Mouse (Mus musculus) heart, embryonic 12.5 days (tissue): ENCODE results near the gene Hdgfl3. TPM values are rescaled to one million over a fixed set of nuclear protein-coding genes. Genes with fewer than 3 reads are reported as not detected.
A peak's percentile ranks its signal among the peaks of the same experiment; 100 is the strongest.

ENCODE experiments used
- ATAC-seq: fragments of 200-750 bp; cut with Nextera tagmentation; 2 replicates; pipeline ENCODE4 v1.8.0; 2017; ENCODE audit warnings: moderate TSS enrichment, moderate library complexity; ENCODE audit not compliant: insufficient number of reproducible peaks, low FRiP score
- H3K27ac ChIP-seq: fragments of 300-500 bp; sonication (generic); 2 replicates; pipeline ENCODE4 v1.5.1; 2016; ENCODE audit warnings: mild to moderate bottlenecking, moderate library complexity; ENCODE audit not compliant: poor library complexity, severe bottlenecking
- H3K27me3 ChIP-seq: fragments of 300-500 bp; sonication (generic); replicated peaks from 2 replicates; pipeline ENCODE4 v1.6.1; 2016; ENCODE audit warnings: mild to moderate bottlenecking, moderate library complexity
- H3K36me3 ChIP-seq: fragments of 300-500 bp; sonication (generic); 2 replicates; pipeline ENCODE4 v1.6.1; 2016; ENCODE audit warnings: mild to moderate bottlenecking, moderate library complexity
- H3K4me1 ChIP-seq: fragments of 300-500 bp; sonication (generic); replicated peaks from 2 replicates; pipeline ENCODE4 v1.6.1; 2016; ENCODE audit warnings: mild to moderate bottlenecking
- H3K4me2 ChIP-seq: fragments of 300-500 bp; sonication (generic); 2 replicates; pipeline ENCODE4 v1.6.1; 2016; ENCODE audit warnings: mild to moderate bottlenecking, moderate library complexity
- H3K4me3 ChIP-seq: fragments of 300-500 bp; sonication (generic); 2 replicates; pipeline ENCODE4 v1.5.1; 2016; ENCODE audit warnings: mild to moderate bottlenecking
- H3K9ac ChIP-seq: fragments of 300-500 bp; sonication (generic); 2 replicates; pipeline ENCODE4 v1.6.1; 2016; ENCODE audit warnings: mild to moderate bottlenecking, moderate library complexity
- H3K9me3 ChIP-seq: fragments of 300-500 bp; sonication (generic); replicated peaks from 2 replicates; pipeline ENCODE4 v1.6.1; 2016; ENCODE audit warnings: mild to moderate bottlenecking, moderate library complexity
- WGBS: fragments of 180-500 bp; shearing (Covaris S2); methylation state at CpG from one replicate; pipeline ENCODE4 v1.1.7; 2016; 5-methylcytosine and 5-hydroxymethylcytosine counted together
- polyA plus RNA-seq: library from polyadenylated mRNA; unstranded; fragments of >200 nt; fragmentation: Nextera tagmentation; extraction: Ambion mirVana; gene quantifications from 2 replicates; pipeline ENCODE4 v1.2.1, GENCODE M21; 2016

The Hdgfl3 gene
- 15.1 and 15.2 TPM in 2 replicates for polyA plus RNA-seq

GRCm38 (mm10) chr7:81934267-81934745, at the start of gene Hdgfl3:
Gene Hdgfl3 (minus strand): TSS chr7:81934473.
- Histone ChIP-seq H3K4me2 (peak within 1 kb of the TSS; percentile 84), H3K4me3 (peak within 1 kb of the TSS; percentile 68), H3K27me3 (peaks cover 18% of the 10 kb centered on the region), H3K36me3 (no peaks in the 10 kb centered on the region), H3K27ac (peak within 1 kb of the TSS; percentile 29), H3K9ac (peak within 1 kb of the TSS; percentile 83), H3K9me3 (no peaks in the 10 kb centered on the region), H3K4me1 (peaks cover 8% of the 10 kb centered on the region; the same call in 1 of the 2 replicates)
- peak; percentile 77 for ATAC-seq
- WGBS, result under 1% methylated on average over 57 of the region's 63 CpGs

GRCm38 (mm10) chr7:81983651-81984050, 49.4 kb upstream of the Hdgfl3 start:
- H3K9me3 ChIP-seq, result no peaks in the 10 kb centered on the region
- no peak overlapping the region for H3K4me3 ChIP-seq
- no peak for ATAC-seq
- no peaks in the 10 kb centered on the region for H3K36me3 ChIP-seq
- no peak overlapping the region for H3K4me2 ChIP-seq
- no peak overlapping the region for H3K9ac ChIP-seq
- 65% methylated on average over 6 of the region's 6 CpGs for WGBS
- H3K27me3 ChIP-seq, result peaks cover 24% of the 10 kb centered on the region
- no peaks in the 10 kb centered on the region for H3K4me1 ChIP-seq
- H3K27ac ChIP-seq, result no peak overlapping the region

GRCm38 (mm10) chr7:81978304-81978703, 44.0 kb upstream of the Hdgfl3 start:
- H3K4me3 ChIP-seq, result no peak overlapping the region
- no peak overlapping the region for H3K4me2 ChIP-seq
- no peaks in the 10 kb centered on the region for H3K9me3 ChIP-seq
- no peak for ATAC-seq
- no peak overlapping the region for H3K27ac ChIP-seq
- no peaks in the 10 kb centered on the region for H3K36me3 ChIP-seq
- WGBS, result 74% methylated on average over 8 of the region's 8 CpGs
- H3K4me1 ChIP-seq, result no peaks in the 10 kb centered on the region
- no peaks in the 10 kb centered on the region; the same call in 1 of the 2 replicates for H3K27me3 ChIP-seq
- no peak overlapping the region for H3K9ac ChIP-seq

- H3K36me3 ChIP-seq, result no peaks in the 10 kb centered on the region
- no peak overlapping the region for H3K27ac ChIP-seq
- H3K9ac ChIP-seq, result no peak overlapping the region
- H3K4me3 ChIP-seq, result no peak overlapping the region
- H3K27me3 ChIP-seq, result peaks cover 11% of the 10 kb centered on the region
- H3K4me1 ChIP-seq, result no peaks in the 10 kb centered on the region
- ATAC-seq, result no peak
- no peak overlapping the region for H3K4me2 ChIP-seq
- WGBS, result 85% methylated on average over 10 of the region's 10 CpGs
- H3K9me3 ChIP-seq, result no peaks in the 10 kb centered on the region
Observed at GRCm38 (mm10) chr7:81974616-81975015, 40.3 kb upstream of the Hdgfl3 start.

- H3K36me3 ChIP-seq, result no peaks in the 10 kb centered on the region
- H3K4me3 ChIP-seq, result no peak overlapping the region
- no peak overlapping the region for H3K27ac ChIP-seq
- H3K4me1 ChIP-seq, result no peaks in the 10 kb centered on the region
- 81% methylated on average over 12 of the region's 12 CpGs for WGBS
- H3K9me3 ChIP-seq, result no peaks in the 10 kb centered on the region
- no peak overlapping the region for H3K9ac ChIP-seq
- no peak for ATAC-seq
- peaks cover 11% of the 10 kb centered on the region for H3K27me3 ChIP-seq
- H3K4me2 ChIP-seq, result no peak overlapping the region
Observed at GRCm38 (mm10) chr7:81973939-81974338, 39.7 kb upstream of the Hdgfl3 start.

- Histone ChIP-seq H3K27me3 (peaks cover 11% of the 10 kb centered on the region), H3K4me2 (no peak overlapping the region), H3K9me3 (no peaks in the 10 kb centered on the region), H3K4me3 (no peak overlapping the region), H3K9ac (no peak overlapping the region), H3K36me3 (no peaks in the 10 kb centered on the region), H3K27ac (no peak overlapping the region), H3K4me1 (no peaks in the 10 kb centered on the region)
- WGBS, result 84% methylated on average over 5 of the region's 5 CpGs
- ATAC-seq, result no peak
Observed at GRCm38 (mm10) chr7:81973339-81973738, 39.1 kb upstream of the Hdgfl3 start.

GRCm38 (mm10) chr7:81968975-81969374, 34.7 kb upstream of the Hdgfl3 start:
- no peak for ATAC-seq
- H3K4me1 ChIP-seq, result no peaks in the 10 kb centered on the region
- no peak overlapping the region for H3K9ac ChIP-seq
- no peaks in the 10 kb centered on the region for H3K9me3 ChIP-seq
- H3K36me3 ChIP-seq, result no peaks in the 10 kb centered on the region
- H3K4me2 ChIP-seq, result no peak overlapping the region
- H3K27ac ChIP-seq, result no peak overlapping the region
- no peak overlapping the region for H3K4me3 ChIP-seq
- WGBS, result 35% methylated on average over 6 of the region's 6 CpGs
- H3K27me3 ChIP-seq, result peaks cover 11% of the 10 kb centered on the region

GRCm38 (mm10) chr7:81968451-81968850, 34.2 kb upstream of the Hdgfl3 start:
- no peak overlapping the region for H3K4me3 ChIP-seq
- no peaks in the 10 kb centered on the region for H3K9me3 ChIP-seq
- H3K36me3 ChIP-seq, result no peaks in the 10 kb centered on the region
- no peak overlapping the region for H3K4me2 ChIP-seq
- H3K9ac ChIP-seq, result no peak overlapping the region
- peaks cover 11% of the 10 kb centered on the region for H3K27me3 ChIP-seq
- ATAC-seq, result no peak
- H3K4me1 ChIP-seq, result no peaks in the 10 kb centered on the region
- no peak overlapping the region for H3K27ac ChIP-seq
- WGBS, result 73% methylated on average over 4 of the region's 4 CpGs

GRCm38 (mm10) chr7:81966195-81966594, 31.9 kb upstream of the Hdgfl3 start:
- Histone ChIP-seq H3K36me3 (no peaks in the 10 kb centered on the region), H3K4me1 (no peaks in the 10 kb centered on the region), H3K27me3 (0 out of 2 replicates have a peak, but pooled peaks cover 5% of the 10 kb centered on the region), H3K4me2 (no peak overlapping the region), H3K4me3 (no peak overlapping the region), H3K27ac (no peak overlapping the region), H3K9ac (no peak overlapping the region), H3K9me3 (no peaks in the 10 kb centered on the region)
- WGBS, result 80% methylated on average over 5 of the region's 5 CpGs
- ATAC-seq, result no peak

- no peak overlapping the region for H3K4me2 ChIP-seq
- no peak for ATAC-seq
- no peaks in the 10 kb centered on the region for H3K4me1 ChIP-seq
- no peak overlapping the region for H3K27ac ChIP-seq
- no peak overlapping the region for H3K4me3 ChIP-seq
- WGBS, result 4% methylated on average over 3 of the region's 3 CpGs
- no peaks in the 10 kb centered on the region for H3K9me3 ChIP-seq
- H3K27me3 ChIP-seq, result peaks cover 10% of the 10 kb centered on the region; the same call in 1 of the 2 replicates
- H3K9ac ChIP-seq, result no peak overlapping the region
- H3K36me3 ChIP-seq, result no peaks in the 10 kb centered on the region
Observed at GRCm38 (mm10) chr7:81959704-81960103, 25.4 kb upstream of the Hdgfl3 start.

GRCm38 (mm10) chr7:81954208-81954846, 20.1 kb upstream of the Hdgfl3 start:
- Histone ChIP-seq H3K36me3 (no peaks in the 10 kb centered on the region), H3K4me2 (no peak overlapping the region), H3K27me3 (peaks cover 10% of the 10 kb centered on the region; the same call in 1 of the 2 replicates), H3K4me1 (no peaks in the 10 kb centered on the region), H3K9ac (no peak overlapping the region), H3K4me3 (no peak overlapping the region), H3K9me3 (no peaks in the 10 kb centered on the region), H3K27ac (no peak overlapping the region)
- no peak; the same call in 1 of the 2 replicates for ATAC-seq

- ATAC-seq, result no peak
- no peak overlapping the region for H3K4me3 ChIP-seq
- 77% methylated on average over 2 of the region's 2 CpGs for WGBS
- no peak overlapping the region for H3K4me2 ChIP-seq
- H3K4me1 ChIP-seq, result no peaks in the 10 kb centered on the region
- no peaks in the 10 kb centered on the region for H3K27me3 ChIP-seq
- no peaks in the 10 kb centered on the region for H3K36me3 ChIP-seq
- H3K9me3 ChIP-seq, result no peaks in the 10 kb centered on the region
- no peak overlapping the region for H3K27ac ChIP-seq
- no peak overlapping the region for H3K9ac ChIP-seq
Observed at GRCm38 (mm10) chr7:81950499-81950898, 16.2 kb upstream of the Hdgfl3 start.
